Mouse (Mus musculus) adipocyte (in vitro differentiated cells): ENCODE results near the gene Nt5c2.

Experiments used
- DNase-seq: peaks from one replicate; pipeline ENCODE4 v3.0.0-alpha.2; 2016; ENCODE audit warnings: low spot score

The Nt5c2 gene

GRCm38 (mm10) chr19:46846459-46846858 lies 168.5 kb downstream of the Nt5c2 start:
- peak; percentile 79 for DNase-seq

- no peak for DNase-seq
Measured at GRCm38 (mm10) chr19:46846056-46846455, 168.9 kb downstream of the Nt5c2 start.

GRCm38 (mm10) chr19:46843030-46843429 lies 171.9 kb downstream of the Nt5c2 start:
- no peak for DNase-seq

- DNase-seq: no peak
Measured at GRCm38 (mm10) chr19:46841016-46841415, 173.9 kb downstream of the Nt5c2 start.

GRCm38 (mm10) chr19:46837290-46838079 lies 177.5 kb downstream of the Nt5c2 start:
- DNase-seq: no peak

GRCm38 (mm10) chr19:46836085-46836484 lies 178.9 kb downstream of the Nt5c2 start:
- DNase-seq: no peak

- no peak for DNase-seq
Measured at GRCm38 (mm10) chr19:46835339-46835738, 179.6 kb downstream of the Nt5c2 start.

GRCm38 (mm10) chr19:46834301-46834700 lies 180.7 kb downstream of the Nt5c2 start:
- DNase-seq: no peak
